Mouse (Mus musculus): ENCODE data around the gene Kyat1.
"Not testable (repeated sequence)": the region's sequence is repeated elsewhere in the genome, so short reads cannot be mapped to it uniquely, and the experiment has no call there.

The Kyat1 gene

DNA sequence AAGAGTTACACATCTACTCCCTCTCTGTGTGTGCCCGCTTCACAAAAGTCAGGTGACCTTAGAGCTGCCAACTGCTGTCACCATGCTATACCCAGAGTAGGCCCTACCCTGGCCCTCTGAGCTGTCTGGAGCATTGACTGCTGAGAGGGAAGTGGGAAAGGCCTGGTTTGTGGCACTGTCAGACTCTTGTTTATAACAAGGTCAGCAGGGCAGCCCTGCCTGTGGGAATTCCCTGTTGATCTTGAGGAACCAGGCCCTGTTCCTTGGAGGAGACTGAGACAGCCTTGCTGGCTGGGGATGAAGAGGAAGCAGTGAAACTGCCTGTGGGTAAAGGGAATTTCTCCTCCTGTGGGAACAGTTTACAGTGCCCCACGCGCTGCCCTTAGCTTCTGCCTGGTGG is 9.1 kb upstream of the Kyat1 start:
- DNase-seq (ENCODE audit: low spot score): peak; percentile 48

DNA sequence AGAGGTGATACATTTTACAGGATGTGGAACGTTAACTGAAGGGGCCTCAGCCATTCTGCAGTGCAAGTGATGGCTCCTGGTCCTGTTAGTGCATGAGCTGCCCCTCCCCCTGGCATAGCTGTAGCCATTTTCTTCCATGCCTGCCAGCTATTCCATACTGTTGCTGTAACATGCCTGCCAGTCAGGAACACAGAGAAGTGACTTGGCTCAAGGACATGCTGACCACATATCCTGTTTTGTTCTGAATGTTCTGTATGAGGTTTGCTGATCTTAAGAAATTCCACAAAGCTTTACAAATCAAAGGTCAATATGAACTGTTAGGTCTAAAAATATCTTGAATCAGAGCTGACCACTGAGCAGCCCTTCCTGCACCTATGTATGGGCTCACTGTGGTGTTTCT is 7.3 kb upstream of the Kyat1 start:
- no peak for DNase-seq (ENCODE audit: low spot score)

DNA sequence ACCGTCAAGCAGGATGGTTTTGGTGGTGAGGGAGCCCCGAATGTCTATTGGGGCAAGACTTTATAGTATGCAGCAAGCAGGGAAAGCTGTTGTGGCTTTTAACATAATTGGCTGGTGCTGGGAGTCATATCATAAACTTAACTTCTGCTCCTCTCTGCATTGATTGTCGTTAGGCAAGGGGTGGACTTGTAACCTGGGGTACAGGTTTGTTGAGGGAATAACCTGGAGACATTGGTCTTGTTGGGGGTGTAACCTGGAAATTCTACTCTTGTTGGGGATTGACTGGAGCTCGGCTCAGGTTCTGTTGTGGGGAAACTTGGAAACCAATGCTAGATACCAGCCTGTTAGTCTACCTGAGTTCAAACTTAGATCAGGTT is 6.5 kb upstream of the Kyat1 start:
- no peak for DNase-seq (ENCODE audit: low spot score)

DNA sequence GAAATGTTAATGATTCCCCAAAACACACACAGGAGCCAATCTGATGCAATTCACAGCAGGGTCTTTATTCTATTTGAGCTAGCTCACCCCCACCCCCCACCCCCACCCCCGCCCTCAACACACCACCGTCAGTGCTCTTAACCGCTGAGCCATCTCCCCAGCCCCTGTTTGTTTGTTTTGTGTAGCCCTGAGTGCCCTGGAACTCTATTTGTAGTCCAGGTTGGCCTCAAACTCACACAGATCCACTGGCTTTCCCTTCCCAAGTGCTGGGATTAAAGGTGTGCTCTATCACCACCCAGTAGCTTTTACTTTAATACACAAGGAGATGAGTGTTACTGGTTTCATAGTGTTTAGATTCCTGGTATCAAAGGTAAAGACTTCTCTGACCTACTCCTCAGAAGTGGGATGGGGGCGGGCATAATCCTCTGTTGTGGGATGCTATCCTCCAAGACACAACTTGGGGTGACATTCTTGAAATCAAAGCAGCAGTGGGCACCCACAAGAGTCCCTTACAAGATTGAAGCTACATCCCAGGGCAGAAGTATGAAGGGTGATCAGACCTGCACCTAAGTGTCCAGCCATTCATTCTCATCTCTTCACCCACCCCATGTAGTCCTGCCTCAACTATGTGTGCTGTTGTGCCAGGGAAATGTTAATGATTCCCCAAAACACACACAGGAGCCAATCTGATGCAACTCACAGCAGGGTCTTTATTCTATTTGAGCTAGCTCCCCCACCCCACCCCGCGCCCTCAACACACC is 5.9 kb upstream of the Kyat1 start:
- no peak for DNase-seq (ENCODE audit: low spot score)

DNA sequence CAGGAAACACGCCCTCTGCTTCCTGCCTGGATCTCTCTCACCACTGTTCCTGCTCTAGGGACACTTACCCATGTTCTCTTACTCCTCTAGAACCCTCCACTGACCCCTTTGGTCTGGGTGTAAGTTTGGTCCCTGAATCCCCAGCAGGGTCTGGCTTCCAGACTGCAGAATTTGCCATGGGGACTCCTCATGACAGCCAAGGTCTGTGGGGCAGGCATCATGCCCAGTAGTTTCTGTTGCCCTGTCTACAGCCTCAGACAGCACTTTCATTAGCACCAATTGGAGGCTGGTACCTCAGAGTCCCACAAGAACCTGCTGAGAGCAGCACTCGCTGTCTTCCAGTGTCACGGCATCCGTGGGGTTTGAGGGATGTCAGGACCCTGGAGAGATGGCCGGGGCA is 2.2 kb upstream of the Kyat1 start:
- DNase-seq (ENCODE audit: low spot score): no peak

DNA sequence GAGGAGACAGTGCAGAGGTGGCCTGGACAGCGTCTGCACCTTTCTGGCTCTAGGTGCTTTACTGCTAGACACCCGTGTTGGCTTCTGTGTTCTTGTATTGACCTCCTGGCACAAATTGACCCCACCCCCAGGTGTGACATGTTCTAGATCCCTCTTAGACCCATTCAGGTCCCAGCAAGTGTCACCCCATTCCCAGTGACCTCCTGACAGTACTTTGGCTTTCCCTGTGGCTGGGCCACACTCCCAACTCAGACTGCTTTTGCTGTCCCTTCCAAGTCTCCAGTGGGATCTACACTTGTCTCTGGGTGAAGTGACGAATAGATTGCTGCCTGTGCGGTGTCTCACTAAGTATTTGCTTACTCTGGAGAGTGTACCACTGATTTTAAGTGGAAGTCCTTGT is 1.8 kb upstream of the Kyat1 start:
- DNase-seq (ENCODE audit: low spot score): no peak

DNA sequence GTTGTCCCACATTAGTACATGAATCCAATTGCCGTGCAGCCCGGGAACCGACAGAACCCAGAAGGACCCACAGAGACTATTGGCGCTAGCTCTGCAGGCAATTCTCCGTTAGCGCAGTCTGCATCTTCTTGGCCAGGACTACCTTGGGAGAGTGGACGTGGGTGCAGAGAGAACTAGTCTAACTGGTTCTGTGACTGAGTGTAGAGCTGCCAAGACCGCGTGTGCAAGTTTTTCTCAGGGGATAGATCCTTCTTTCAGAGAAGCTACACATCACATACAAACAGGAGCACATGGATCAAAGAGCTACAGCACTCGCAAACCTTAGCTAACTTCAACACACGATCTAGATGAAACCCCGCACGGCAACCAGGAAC is 405 bp downstream of the Kyat1 start:
- no peak for DNase-seq (ENCODE audit: low spot score)

DNA sequence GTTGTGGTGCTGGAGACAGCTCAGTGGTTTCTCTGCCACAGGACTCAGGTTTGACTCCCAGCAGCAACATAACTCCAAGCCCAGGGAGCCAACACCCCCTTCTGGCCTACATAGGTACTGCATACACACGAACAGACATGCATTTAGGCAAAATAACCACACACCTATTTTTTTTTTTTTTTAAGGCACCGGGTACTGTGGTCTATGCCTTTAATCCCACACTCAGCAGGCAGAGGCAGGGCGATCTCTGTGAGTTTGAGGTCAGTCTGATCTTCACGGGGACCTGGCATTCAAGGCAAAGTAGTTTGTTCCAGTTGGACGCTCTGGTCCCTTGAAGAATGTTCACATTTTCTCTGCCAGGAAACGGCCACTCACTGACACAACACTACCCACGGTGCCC is 2.2 kb downstream of the Kyat1 start:
- no peak for DNase-seq (ENCODE audit: low spot score)

DNA sequence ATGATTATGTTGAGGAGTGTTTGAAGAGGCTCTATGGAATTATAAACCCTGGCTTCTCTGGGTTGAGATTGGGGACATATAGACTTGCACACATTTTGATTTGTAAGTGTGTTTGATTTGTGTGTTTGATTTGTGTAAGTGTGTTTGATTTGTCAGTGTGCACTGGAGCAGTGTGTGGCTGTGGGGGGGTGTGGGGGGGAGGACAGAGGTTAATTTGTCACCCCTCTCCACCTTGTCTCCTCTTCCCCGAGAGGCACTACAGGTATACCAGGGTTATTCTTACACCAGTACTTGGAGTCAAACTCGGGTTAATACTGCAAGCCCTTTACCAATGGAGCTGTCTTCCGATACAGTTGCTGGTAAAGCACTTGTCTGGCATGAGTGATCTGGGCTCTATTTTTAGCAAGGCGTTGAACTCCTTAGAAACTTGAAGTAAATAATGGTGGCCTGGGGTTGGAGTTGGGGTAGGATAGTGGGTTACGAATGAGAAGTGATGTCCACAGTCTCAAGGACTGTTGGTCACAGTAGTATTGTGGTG is 5.2 kb downstream of the Kyat1 start:
- peak; percentile 47 for DNase-seq (ENCODE audit: low spot score)

DNA sequence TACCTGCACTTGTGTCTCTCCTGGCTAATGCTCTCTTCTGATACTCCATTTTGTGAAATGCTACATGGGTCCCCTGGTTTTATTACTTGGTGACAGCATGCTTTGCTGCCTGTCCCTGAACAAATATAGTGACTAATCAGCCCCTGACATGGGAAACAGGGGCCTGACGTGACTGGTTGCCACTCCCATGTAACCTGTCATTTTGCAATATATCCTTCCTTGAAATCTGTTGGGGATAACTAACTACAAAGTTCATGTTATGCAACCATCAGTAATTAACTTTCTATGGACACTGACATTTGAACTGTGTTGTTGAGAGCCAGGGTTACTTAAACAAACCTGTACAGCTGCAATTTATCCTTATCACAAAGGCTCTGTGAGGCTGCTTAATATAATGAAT is 5.7 kb downstream of the Kyat1 start:
- DNase-seq (ENCODE audit: low spot score): peak; percentile 69

DNA sequence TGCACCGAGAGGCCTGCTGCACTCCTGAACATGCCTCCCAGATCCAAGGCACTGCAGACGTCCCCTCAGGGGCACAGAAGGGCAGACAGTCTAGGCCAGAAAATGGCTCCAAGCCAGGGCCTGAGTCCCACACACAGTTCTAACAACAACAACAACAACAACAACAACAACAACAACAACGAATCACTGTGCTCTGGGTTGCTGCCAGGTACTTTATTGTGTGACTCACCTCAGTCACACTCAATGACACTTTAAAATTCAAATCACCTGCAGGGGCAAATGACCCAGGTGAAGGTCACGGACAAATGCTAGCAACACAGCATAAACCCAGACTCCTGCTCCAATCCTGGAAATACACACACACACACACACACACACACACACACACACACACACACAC is 7.6 kb downstream of the Kyat1 start:
- DNase-seq (ENCODE audit: low spot score): no peak

DNA sequence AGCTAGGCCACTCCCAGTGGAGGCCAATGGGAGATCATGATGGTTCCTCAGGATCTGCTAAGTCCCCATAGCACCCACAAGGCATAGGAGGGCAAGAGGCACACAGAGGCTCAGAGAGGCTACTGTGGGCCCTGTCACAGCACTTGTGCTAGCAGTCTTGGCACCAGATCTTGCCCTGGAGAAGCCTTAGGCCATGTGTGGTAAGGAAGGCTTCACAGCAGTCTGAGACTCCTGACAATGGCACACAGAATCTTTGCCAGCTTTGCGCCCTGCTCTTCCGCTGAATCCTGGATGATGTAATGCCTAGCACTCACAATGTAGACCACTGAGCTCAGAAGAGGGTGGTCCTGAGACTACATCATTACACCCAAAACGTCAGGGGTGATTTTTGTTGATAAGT is 11.0 kb downstream of the Kyat1 start:
- no peak for DNase-seq (ENCODE audit: low spot score)

DNA sequence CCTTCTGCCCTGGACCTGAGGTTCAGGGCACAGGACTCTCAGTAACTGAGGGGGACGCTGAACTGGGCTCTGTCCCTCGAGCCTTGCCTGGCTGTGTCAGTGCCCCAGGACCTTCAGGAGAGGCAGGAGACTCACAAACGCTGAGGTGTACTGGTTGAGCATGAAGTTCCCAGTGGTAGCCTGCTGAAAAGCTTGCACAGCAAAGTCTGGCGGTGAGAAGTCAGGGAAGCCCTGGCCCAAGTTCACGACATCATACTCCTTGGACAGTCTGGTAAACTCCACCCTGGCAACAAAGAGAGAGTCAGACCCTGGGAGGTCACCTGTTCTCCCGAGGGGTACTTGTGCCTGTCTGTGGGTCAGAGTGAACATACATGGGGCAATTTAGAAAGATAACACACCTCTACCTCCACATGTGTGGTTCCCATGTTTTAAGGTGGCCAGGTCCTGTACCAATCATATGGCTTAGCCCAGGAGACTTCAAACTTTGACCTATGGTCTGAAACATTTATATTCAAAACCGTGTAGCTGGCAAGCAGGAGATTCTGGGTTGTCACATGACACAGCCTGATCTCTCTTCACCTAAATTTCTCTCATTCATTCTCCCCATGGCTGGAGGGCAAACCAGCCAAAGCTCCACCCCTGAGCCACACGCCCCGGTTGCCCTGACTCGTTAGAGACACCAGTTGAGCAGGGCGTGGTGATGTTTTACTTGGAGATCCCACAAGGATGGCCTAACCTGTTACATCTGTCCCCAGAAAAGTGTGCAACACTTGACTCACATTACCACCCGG is 13.7 kb downstream of the Kyat1 start:
- no peak for DNase-seq (ENCODE audit: low spot score)

DNA sequence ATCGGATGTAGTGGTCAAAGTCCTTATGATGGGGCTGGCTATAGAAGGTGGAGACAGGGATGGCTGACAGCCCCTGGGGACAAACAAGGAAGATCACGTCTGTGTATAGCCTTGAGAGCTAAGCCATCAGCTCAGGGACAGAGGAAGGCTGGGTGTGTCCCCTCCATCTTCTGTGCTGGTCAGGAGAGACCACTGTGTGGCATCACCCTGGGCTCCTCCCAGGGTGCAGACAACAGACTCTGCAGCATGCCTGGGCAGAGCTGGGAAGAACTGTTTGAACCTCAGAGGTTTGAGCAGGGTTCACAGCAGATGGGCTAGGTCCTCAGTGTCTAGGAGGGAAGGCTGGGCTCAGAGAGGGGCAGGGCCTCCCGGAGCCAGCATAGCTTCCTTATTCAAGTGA is 20.0 kb downstream of the Kyat1 start:
- DNase-seq (ENCODE audit: low spot score): no peak

DNA sequence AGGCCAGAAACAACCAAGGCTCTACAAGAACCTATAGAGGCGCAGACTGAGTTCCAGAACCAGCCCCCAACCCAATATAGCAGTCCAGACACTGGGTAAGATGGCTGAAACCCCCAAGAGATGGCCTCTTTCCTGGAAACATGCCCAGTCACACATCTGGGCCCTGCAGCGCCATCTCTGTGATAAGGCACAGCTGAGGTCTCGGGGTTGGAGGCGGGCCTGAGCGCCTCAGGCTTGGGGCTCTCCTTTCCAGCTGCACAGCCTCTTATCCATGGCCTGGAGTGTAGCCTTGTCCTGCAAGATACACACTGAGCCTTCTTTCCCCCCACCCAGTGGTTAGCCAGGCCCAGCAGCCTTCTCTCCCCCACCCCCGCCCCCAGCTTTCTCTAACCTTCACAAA is 20.4 kb downstream of the Kyat1 start:
- DNase-seq (ENCODE audit: low spot score): peak; percentile 37

DNA sequence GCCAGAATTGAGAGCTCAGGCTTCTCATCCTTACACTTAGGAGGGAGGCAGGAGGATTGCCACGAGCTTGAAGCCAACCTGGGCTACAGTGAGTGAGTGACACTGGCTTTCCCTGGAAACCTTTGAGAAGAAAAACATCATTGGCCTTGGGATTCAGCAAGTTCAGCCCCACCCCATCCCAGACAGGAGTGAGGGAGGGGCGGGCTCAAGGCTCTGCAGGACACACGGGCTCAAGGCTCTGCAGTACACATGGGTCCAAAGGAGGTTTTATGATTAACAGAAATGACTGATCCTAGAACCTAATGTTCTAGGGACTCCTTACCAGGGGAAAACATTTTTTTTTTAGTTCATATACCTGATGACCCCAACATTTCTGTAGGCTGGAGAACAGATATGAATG is 21.9 kb downstream of the Kyat1 start:
- no peak for DNase-seq (ENCODE audit: low spot score)

DNA sequence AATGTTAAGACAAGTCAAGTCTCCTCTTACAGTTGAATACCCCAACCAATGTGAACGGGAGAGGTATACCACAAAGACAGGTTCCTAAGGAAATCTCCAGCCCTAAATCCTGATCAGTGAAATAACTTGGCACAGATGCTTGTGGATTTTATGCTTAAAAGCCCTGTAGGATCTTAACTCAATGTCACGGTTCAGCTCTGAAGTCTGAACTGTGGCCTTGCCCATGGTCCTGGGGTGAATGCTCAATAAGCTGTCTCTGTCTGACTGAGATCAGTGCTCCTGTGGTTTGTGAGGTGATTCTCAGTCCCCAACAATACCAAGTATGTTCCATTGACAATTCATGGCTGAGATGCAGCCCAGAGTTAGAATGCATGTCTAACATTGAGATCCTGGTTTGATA is 23.2 kb downstream of the Kyat1 start:
- no peak for DNase-seq (ENCODE audit: low spot score)

DNA sequence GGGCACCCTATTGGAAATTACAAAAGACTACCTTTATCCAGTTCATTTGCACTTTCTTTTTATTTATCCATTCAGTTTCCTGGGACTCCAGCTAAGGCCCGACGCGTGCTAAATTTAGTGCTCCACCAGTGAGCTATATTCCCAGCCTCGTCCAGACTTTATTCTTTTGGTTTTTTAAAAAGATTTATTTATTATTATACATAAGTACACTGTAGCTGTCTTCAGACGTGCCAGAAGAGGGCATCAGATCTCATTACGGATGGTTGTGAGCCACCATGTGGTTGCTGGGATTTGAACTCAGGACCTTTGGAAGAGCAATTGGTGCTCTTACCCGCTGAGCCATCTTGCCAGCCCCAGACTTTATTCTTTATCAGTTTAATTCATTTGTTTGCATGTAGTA is 26.9 kb downstream of the Kyat1 start:
- not testable (repeated sequence) for DNase-seq (ENCODE audit: low spot score)

DNA sequence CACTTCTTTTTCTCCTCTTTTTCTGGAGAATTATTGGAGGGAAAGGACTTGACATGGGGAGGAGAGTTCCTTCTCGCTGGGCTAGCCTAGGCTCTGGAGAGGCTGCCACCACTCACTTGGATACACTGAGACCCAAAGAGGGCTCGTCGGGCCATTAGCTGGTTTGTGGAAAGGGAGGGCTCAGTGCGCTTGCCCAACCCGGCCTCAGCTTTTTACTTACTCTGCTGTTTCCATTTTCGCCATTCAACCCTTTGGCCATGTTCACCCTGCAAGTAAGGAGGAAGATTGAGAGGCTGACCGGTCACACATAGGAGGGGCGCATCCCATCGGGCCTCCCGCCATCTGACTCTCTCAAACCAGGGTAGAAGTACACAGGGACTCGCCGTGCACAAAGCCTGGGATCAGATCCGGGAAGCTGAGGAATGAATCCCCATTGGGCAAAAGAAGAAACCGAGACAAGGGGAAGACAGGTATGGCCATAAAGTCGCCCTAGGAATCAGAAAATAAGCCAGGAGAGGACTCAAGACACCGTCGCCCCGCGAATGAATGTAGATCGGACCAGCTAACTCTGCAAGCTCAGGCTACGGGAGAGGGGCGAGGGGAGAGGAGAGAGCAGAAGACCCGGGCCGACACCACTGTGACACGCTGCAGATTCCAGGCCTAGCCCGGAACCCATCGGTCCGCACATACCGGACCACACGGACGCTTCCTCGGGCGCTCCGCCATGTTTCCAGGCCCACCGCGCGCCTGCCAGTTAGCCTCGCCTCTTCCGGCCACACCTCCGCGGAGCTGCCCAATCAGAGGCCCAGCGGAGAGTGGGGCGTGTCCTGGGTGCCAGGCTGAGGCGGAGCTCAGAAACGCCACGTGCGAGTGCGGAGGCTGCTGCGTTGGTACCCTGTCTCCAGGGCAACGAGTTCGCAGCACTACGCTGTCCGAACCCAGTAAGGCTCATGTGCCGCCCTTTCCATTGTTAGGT is 27.7 kb downstream of the Kyat1 start, which contains the start of gene Spout1:
Spout1 (minus strand) TSS at position 760 of the 976 bp plus-strand sequence.
- peak; percentile 94 for DNase-seq (ENCODE audit: low spot score)

DNA sequence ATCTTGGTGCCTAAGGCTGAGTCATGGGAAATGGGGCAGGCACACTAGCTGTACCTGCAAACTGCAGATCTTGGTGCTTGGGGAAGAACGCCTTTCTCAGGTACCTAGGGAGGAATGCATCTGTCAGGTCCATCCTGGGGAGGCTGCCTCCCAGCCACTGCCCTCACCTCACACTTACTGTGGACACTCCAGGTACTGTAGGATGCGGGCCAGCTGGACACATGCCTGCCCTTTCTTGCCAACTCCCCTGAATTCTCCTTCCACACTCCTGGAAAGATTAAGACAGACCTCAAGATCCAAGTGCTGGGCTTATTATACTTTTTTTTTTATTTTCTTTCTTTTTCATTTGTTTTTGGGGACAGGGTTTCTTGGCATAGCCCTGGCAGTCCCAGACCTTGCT is 29.1 kb downstream of the Kyat1 start:
- DNase-seq (ENCODE audit: low spot score): no peak

DNA sequence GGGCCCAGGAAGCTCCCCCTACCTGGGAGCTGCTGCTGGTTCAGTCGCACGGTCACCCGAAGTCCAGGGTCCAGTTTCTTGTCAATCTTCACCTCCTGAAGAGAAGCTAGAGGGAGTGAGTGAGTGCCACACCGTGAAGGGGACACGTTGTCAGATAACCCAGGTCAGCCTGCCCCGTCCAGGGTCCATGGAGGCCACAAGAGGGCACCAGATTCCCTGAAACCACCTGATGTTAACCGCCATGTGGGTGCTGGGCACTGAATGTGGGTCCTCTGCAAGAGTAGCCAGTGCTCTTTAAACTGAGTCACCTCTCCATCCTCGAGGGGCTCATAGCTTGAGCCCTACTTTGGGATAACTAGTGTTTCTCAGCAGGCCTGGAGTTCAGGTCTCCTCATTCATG is 29.8 kb downstream of the Kyat1 start:
- DNase-seq (ENCODE audit: low spot score): no peak

DNA sequence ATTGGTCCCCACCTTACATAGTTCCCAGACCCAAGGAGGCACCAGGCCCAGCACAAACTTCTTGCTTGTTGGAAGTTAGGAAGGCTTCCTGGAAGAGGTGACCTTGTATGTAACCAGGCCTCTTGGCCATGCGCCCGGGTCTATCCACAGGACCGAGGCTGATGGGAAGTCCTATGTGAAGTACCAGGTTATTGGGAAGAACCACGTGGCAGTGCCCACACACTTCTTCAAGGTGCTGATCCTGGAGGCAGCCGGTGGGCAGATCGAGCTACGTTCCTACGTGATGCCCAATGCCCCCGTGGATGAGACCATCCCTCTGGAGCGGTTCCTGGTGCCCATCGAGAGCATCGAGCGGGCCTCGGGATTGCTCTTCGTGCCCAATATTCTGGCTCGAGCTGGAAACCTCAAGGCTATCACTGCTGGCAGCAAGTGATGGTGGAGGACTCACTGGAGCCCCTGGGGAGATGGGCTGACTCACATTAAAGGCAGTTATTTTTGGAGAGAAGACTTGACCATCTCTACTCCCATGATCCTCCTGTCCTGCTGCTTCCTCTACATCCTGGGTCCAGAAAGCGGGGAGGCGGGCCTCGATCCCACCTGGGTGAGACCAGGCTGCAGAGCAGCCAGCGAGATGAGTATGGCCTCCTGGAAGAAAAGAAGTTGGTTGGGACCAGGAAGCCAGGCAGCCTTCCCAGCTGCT is 32.0 kb downstream of the Kyat1 start:
- no peak for DNase-seq (ENCODE audit: low spot score)
